Mouse (Mus musculus): ENCODE data around the gene Trim63.
"Not testable (repeated sequence)": the region's sequence is repeated elsewhere in the genome, so short reads cannot be mapped to it uniquely, and the experiment has no call there.

The Trim63 gene

DNA sequence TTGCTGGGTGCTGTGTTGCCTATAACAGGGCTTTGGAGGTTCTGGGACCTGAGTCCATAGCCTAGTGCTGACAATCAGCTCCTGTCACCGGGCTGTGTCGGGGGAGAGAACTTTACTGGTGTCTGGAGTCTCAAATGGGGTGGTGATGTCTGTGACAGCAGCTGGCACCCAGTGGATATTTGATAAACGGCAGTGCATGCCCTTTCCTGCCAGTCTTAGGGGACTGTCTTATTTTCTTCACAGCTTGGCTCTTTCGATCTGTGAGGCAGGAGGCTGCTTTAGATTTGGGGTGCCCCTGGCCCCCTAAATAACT is 15.5 kb upstream of the Trim63 start:
- DNase-seq: no peak

DNA sequence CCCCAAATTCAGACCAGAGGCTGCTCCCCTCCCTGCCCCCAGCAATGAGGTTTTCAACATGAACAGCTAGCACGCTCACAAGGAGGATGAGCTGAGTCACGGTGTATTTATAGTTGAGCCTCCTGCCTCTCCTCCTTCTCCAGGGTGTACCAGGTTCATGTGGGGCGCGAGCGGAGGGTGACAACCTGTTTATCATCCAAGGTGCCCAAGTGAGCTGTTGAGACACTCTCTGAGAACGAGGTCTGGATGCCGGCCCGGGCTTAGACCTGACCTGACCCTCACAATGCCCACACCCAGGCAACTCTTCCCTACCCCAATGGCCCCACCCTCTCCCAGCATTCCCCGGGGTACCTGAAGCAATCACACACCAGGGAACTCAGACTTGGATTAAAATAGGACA is 14.6 kb upstream of the Trim63 start:
- DNase-seq: peak; percentile 45 to 52

DNA sequence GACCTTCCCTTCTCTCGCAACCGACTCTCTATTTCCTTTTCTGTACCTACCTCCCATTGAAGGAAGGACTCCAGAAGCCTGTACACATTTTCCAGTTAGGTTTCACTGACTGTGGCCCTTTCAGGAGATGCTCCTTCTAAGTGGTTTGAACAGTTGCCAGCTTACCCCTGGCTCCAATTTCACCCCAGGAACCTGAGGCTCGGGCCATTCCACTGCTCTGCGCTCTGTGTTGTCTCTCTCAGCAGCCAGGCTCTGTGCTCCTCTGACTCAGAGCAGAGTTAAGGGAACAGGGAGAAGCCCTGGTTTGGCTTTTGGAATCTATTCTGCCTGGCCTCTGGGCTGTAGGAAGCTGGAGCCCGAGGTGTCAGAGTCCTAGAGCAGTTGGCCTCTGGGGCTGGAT is 12.8 kb upstream of the Trim63 start:
- no peak for DNase-seq

DNA sequence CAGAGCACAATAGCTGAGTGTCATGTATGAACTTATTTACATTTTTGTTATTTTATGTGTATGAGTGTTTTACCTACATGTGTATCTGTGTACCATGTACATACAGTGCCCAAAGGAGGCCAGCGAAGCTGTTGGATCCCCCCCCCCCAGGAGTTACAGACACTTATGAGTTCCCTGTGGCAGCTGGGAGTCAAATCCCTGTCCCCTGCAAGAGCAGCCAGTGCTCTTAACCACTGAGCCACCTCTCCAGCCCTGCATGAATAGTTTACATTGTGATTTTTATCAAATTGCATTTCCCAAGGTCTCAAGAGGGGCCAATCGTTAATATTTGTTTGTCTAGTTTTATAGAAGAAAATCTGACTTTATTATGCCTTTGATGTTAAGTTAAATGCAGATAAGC is 8.0 kb upstream of the Trim63 start:
- no peak for DNase-seq

DNA sequence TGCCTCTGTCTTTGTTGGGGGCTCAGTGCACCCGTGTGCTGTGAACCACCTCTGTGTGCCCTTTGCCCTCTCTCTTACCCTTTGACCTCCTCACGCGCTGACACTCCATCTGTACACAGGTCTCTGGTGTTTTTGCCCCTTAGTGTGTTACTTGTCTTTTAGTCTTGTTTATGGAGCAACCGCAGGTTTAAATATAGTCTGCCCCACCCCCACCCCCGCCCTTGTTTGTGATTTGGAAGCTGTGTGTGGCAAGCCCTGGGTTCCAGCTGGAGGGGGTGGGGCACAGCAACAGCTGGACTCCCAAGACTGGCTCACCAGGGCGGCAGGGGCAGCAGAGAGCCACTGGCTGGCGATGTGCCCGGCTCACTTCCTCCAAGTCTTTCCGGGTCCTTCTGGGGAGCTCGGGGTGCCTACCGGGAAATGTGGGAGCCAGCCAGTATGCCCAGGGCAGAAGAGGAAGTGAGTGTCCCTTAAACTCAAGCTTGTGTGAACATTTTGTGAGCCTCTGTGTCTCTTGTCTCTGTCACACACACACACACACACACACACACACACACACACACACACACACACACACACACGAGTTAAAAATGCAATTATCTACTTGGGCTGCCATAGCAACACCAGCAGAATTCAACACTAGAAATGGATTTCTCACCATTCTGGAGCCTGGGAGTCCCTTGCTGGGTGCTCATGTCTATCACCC is 7.4 kb upstream of the Trim63 start:
- peak; percentile 81 to 88 for DNase-seq

DNA sequence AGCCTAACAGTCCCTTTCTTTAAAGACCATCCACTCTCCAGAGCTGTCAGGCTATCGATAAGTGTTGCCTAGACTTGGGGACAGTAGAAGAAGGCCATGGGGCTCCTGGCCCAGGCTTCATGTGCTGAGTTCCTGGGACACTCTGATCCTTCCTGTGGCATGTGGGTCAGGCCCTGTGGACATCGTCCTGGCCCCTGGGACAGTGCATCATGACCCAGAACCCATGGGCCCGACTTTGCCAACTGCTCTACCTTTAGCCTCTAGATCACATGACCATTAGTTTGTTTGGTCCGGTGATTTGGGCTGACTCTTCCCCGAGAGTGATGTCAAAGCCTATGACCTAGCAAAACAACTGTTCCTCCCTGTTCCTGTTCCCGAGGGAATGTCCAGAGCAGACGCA is 4.8 kb upstream of the Trim63 start:
- no peak for DNase-seq

DNA sequence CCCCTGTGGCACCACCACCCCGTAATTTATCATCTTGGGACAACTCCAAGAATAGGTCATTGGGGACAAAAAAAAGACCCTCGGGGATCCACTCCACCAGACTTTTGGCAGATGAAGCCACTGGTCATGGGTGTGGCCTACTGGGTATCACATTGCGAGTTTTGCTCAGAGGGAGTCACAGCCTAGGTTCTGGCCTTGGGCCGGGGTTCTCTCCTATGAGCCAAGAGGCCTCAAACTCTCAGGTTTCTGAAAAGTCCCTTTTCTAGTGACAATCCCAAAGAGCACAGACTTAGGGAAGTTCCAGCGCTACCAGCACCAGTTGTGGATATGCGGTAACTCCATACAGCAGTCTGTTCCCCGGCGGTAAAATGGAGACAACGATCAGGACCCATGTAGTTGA is 4.3 kb upstream of the Trim63 start:
- DNase-seq: no peak

DNA sequence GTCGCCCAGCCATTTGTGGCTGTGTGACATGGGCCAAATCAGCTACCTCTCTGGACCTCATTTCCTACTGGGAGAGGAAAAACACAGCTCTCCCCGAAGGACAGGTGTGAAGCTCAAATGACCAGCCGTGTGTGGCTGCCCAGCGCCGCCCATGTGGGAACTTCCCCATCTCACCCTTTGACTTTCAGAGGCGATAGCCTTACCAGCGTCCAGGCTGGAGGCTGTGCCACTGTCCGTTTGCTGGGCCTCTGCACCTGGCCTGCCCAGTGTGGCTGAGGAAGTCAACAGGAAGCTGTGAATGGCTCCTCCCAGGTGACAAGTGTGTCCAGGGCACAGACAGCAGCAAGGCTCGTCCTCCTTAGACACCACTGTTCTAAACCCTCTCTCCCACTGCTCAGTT is 3.1 kb upstream of the Trim63 start:
- no peak for DNase-seq

DNA sequence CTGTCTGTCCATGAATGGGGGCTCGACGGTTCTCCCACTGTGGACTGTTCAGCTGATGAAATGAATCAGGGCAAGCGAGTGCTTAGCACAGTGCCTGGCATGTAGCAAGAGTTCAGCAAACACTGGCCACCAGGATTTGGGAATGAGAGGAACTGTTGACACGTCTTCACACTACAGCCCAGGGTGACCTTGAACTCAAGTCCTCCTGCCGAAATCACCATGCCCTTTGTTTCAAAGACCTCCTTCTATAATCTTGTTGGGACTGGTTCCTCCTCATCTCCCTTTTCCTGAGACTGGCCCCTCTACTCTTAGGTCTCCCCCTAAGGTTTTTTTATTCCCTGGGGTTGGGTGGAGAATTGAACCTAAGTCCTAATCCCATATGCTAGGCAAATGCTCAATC is 2.6 kb upstream of the Trim63 start:
- DNase-seq: no peak

DNA sequence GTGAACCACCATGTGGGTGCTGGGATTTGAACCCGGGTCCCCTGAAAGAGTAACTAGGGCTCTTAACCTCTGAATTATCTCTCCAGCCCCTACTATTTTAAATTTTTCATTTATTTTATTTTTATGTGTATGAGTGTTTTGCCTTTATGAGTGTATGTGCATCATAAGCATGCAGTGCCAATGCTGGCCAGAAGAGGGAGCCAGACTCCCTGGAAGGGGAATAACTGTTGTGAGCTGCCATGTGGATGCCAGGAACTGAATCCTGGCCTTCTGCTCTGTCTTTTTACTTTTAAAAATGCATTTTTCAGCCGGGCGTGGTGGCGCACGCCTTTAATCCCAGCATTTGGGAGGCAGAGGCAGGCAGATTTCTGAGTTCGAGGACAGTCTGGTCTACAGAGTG is 2.0 kb upstream of the Trim63 start:
- no peak for DNase-seq

DNA sequence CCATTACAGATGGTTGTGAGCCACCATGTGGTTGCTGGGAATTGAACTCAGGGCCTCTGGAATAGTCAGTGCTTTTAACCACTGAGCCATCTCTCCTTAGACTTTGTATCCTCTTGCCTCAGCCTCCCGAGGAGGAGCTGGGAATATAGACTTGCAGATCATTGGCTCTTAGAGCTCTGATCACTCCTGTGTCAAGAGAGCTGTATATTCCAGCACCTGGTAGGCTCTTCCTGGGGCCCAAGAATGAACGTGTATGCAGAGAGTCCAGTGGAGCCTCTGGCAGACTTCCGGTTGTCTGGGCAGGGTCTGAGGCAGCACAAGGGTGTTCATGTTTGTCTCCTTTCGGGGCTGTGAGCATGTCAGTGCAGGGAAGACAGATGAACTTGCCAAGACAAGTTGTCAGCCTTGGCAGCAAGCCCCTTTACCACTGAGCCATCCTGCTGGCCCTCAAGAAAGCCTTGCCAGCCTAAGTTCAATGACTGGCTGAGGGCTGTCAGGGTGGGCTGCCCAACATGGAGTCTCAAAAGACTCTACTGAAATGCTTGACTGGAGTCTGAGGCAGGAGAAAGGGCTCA is 752 bp upstream of the Trim63 start:
- DNase-seq: no peak

DNA sequence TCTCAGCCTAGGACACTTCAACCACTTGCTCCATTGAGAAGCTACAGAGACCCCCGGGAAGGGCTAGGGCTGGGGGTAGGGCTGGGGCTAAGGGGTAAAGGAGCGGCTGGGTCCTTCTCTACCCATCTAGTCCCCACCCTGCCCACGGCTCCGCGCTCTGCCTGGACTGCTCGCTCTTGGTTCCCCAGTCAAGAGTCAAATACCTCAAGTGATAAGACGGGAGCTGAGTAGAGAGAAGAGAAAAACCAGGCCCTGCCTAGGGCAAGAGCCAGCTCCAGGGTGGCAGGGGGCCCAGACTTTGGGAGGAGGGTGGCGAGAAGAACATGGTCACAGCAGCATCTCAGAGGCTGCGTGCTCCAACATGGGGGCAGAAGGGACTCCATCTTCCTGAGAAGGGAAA is 550 bp downstream of the Trim63 start:
- DNase-seq: no peak

DNA sequence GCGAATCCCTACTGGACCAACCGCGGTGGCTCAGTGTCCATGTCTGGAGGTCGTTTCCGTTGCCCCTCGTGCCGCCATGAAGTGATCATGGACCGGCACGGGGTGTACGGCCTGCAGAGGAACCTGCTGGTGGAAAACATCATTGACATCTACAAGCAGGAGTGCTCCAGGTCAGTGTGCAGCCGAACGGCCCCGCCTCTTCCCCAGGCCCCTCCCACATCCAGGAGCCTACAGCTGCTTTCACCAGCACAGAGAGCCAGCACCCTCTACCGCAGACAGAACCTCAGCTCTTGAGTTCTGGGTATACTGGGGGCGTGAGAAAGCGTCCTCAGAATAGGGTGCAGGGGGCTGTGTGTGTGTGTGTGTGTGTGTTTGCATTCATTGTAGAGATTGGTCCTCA is 1.5 kb downstream of the Trim63 start:
- peak in 1 of 2 experiments; percentile 21 for DNase-seq

DNA sequence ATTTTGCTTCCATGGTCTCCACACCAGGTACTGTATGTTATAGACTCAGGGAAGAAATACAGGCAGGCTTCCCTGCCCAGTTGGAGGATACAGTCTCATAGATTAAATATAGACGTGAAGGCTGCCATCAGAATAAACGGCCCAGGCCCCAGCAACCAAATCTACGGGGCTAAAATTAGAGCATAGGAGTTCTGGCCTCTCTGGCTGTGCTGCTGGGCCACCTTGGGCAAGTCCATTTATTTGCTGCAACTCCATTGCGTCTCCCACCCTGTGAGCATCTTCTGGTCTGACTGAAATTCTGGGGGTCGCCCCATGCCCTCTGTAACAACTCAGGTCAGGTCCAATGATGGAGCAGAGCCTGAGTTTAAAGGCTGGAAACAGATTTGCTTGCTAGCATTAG is 4.2 kb downstream of the Trim63 start:
- DNase-seq: no peak

DNA sequence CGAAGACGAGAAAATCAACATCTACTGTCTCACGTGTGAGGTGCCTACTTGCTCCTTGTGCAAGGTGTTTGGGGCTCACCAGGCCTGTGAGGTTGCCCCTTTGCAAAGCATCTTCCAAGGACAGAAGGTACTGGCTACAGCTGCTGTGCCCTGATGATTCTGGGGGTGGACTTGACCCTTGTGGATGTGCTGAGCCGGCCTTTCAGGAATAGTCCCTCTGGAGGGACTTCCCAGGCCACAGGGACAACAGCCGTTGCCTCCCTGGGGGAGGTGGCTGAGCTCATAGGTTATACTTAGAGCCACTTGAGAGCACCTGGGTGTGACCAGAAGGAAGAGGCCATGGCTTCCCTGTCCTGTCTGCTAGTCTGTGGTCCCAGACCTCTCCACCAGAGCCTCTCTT is 4.8 kb downstream of the Trim63 start:
- no peak for DNase-seq

DNA sequence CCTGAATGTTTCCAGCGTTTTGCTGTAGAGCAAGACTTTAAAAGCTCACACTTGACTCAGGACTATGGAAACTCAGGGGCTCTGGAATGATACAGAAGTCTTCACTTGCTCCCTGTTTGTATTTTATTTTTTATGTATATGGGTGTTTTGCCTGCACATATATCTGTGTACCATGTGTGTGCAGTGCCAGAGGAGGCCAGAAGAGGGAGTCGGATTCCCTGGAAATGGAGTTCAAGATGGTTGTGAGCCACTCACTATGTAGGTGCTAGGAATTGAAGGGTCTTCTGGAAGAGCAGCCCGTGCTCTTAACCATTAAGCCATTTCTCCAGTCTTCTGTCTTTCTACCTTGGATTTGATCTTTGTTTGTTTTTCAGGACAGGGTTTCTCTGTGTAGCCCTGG is 6.6 kb downstream of the Trim63 start:
- DNase-seq: no peak

DNA sequence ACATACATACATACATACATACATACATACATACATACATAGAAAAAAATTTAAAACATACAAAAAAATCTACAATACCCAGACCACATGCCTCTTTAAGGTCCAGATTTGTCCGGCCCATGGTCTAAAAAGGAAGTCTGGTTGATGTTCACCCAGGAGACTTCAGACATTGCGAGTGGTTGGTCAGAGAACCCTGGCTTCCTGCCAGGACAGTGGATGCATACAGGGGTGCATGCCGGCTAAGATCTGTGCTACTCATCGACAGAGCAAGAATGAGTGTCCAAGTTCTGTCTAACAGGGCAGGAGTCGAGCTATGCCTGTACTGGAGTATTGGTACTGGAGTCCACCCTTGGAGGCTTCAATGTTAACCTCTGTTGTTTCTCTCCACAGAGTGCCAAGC is 9.7 kb downstream of the Trim63 start:
- no peak for DNase-seq

DNA sequence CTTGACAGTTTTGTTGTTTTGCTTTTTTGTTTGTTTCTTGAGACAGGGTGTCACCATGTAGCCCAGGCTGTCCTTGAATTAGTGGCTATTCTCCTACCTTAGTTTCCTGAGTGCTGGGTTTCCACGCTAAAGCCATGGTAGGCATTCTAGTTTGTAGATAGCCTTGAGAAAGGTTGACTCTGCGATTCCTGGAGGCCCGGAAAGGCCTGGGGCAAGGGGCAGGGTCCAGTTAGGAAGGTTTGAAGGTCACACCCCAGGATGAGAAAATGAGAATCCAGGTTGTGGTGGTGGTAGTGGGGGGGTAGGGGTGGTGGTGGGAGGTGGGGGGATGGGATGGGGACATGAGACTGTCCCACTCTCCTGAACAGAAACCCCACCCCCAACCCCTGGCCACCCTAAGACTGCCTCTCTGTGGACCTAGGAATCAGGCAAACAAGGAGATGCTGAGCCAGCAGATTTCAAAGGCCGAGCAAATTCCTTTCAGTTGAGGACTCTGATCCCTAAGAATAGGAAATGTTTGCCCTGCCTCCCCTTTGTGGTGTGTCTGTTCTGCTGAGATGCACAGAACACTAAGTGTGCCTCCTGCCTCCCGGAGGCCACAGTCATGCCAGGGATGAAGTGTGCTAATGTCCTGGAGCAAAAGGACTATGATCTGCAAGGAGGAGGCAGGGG is 12.1 kb downstream of the Trim63 start:
- no peak for DNase-seq

DNA sequence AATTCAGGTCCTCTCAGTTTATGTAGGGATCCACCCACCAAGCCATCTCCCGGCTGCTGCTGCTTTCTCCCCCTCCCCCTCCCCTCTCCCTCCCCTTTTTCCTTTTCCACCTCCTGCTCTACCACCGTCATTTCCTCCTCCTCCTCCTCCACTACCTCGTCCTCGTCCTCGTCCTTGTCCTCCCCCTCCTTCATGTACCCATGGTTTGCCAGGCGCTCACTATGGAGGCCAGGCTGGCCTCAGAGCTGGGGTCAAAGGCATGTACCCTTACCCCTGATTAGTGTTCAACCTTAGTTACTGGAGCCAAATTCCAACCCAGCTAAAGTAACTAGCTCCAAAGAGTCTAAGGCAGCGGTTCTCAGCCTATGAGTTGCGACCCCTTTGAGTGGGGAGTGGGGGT is 13.2 kb downstream of the Trim63 start:
- DNase-seq: no peak

DNA sequence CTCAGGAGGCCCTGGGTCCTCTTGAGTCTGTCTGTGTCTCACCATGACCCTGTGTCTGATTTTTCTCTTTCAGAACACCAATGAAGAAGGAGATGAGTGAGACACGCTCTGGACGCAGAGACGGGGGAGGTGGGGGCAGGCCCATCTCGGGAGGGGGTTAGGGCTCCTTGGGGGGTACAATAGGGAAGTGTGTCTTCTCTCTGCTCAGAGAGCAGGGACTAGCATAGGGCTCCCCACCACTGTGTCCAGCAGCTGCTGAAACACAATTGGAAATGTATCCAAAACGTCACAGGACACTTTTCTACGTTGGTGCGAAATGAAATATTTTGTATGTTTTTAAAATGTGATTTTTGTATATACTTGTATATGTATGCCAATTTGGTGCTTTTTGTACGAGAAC is 13.9 kb downstream of the Trim63 start:
- no peak for DNase-seq

DNA sequence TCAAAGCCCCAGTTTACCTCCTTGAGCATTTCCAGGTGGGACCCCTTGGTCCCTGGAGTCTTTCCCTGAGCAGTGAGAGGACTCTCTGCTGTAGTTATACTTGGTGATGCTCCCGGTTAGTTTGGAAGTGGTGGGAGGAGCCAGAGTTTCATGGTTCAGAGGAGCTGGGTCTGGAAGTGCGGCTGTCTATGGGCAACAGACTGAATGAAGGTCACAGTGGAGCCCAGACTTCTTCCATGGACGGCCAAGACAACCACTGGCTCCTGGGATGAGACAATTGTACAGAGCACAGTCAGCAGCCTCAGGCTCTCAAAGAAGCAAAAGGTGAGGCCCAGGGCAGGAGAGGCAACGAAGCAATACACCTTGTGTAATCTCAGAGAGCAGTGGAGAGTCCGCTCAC is 15.4 kb downstream of the Trim63 start:
- DNase-seq: no peak

DNA sequence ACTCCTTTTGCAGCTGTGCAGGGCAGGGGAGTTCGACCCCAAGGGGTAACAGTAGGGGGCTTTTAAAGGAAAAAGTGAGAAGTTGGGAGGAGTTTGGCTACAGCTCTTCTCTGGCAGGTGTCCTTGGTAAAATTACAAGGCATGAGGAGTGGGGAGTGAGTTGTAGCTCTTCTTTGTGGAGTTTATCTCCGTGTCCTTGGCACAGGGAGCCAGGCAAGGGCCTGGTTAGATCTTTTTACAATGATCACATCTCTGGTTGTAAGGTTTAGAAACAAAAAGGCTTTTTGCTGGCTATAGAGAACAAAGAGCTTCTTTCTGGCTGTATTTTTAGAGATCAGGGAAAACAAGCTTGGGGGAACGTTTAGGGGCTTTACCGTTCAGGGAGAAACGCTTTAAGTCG is 26.3 kb downstream of the Trim63 start:
- not testable (repeated sequence) for DNase-seq

DNA sequence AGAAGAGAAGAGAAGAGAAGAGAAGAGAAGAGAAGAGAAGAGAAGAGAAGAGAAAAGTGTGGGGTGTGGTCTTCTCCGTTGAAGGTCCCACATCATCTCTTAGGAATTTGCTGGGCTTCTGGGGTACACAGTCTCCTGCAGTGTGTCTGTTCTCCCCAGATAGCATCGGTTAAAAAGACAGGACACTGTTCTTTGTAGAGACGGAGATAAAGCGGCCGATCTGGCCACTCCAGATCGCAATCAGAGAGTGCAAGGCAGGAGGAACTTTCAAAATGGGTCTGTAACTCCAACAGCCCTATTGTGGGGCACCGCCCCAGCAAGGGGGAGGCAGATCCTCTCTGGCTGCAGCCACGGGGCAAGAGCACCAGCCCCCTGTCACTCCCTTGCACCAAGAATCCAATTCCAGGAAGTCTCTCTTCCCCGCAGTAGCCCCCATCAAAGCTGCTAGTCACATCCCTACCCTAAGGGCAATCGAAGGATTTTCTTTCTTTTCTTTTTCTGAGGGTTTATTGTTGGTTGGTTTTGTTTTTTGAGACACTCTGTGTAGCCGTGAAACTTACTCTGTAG is 27.4 kb downstream of the Trim63 start:
- no peak for DNase-seq
